Mouse (Mus musculus): ENCODE measurements around the gene Tmem121b. TPM values are rescaled to one million over a fixed set of nuclear protein-coding genes. Genes with fewer than 3 reads are reported as not detected.

The Tmem121b gene
- polyA plus RNA-seq, 1 experiment: not detected

GRCm38 (mm10) chr6:120532594-120532993 is 39.0 kb upstream of the Tmem121b start:
- Histone ChIP-seq H3K4me3 (ENCODE audit: low read depth, low read length) (no peak overlapping the region), H3K4me1 (ENCODE audit: control insufficient read depth, insufficient read depth, low read length) (peaks cover 2% of the 10 kb centered on the region)
- TF ChIP-seq CTCF (IDR thresholded peaks at IDR 0.05; ENCODE audit: low read depth, low read length) (no peak), EP300 (IDR thresholded peaks at IDR 0.05; ENCODE audit: insufficient read depth, low read depth, low read length) (no peak), POLR2A (IDR thresholded peaks at IDR 0.05; ENCODE audit: insufficient read depth, low read length) (no peak)

GRCm38 (mm10) chr6:120531020-120531965 is 37.7 kb upstream of the Tmem121b start, which contains the start of gene Hdhd5:
Gene Hdhd5, minus strand, starts transcription at chr6:120531319.
- Histone ChIP-seq H3K4me1 (ENCODE audit: control insufficient read depth, insufficient read depth, low read length) (peaks cover 2% of the 10 kb centered on the region), H3K36me3 (ENCODE audit: control insufficient read depth, insufficient read depth, low read length, poor library complexity, severe bottlenecking) (no peaks in the 10 kb centered on the region), H3K27me3 (ENCODE audit: control insufficient read depth, insufficient read depth, low read length, poor library complexity, severe bottlenecking) (no peaks in the 10 kb centered on the region), H3K4me3 (ENCODE audit: low read depth, low read length) (peak within 1 kb of the TSS; percentile 88), H3K27ac (ENCODE audit: insufficient read depth, low read length) (no peak within 1 kb of the TSS), H3K9me3 (replicated peaks; ENCODE audit: control insufficient read depth, insufficient read depth, low read length, poor library complexity, severe bottlenecking) (no peaks in the 10 kb centered on the region), H3K9ac (ENCODE audit: low read depth, poor library complexity, severe bottlenecking) (peak within 1 kb of the TSS; percentile 86)
- TF ChIP-seq CTCF (IDR thresholded peaks at IDR 0.05; ENCODE audit: low read depth, low read length) (no peak), POLR2A (IDR thresholded peaks at IDR 0.05; ENCODE audit: insufficient read depth, low read length) (no peak), EP300 (IDR thresholded peaks at IDR 0.05; ENCODE audit: insufficient read depth, low read depth, low read length) (no peak)

More at GRCm38 (mm10) chr6:120532594-120532993, 39.0 kb upstream of the Tmem121b start:
- Histone ChIP-seq H3K9me3 (replicated peaks; ENCODE audit: control insufficient read depth, insufficient read depth, low read length, poor library complexity, severe bottlenecking) (no peaks in the 10 kb centered on the region), H3K9ac (ENCODE audit: low read depth, poor library complexity, severe bottlenecking) (no peak overlapping the region), H3K36me3 (ENCODE audit: control insufficient read depth, insufficient read depth, low read length, poor library complexity, severe bottlenecking) (no peaks in the 10 kb centered on the region), H3K27me3 (ENCODE audit: control insufficient read depth, insufficient read depth, low read length, poor library complexity, severe bottlenecking) (no peaks in the 10 kb centered on the region), H3K27ac (ENCODE audit: insufficient read depth, low read length) (no peak overlapping the region)

GRCm38 (mm10) chr6:120529123-120529522 is 35.5 kb upstream of the Tmem121b start:
- TF ChIP-seq EP300 (IDR thresholded peaks at IDR 0.05; ENCODE audit: insufficient read depth, low read depth, low read length) (no peak), CTCF (IDR thresholded peaks at IDR 0.05; ENCODE audit: low read depth, low read length) (no peak), POLR2A (IDR thresholded peaks at IDR 0.05; ENCODE audit: insufficient read depth, low read length) (no peak)
- no peaks in the 10 kb centered on the region for H3K9me3 ChIP-seq (replicated peaks; ENCODE audit: control insufficient read depth, insufficient read depth, low read length, poor library complexity, severe bottlenecking)
- H3K4me3 ChIP-seq (ENCODE audit: low read depth, low read length): no peak overlapping the region
- peaks cover 2% of the 10 kb centered on the region for H3K4me1 ChIP-seq (ENCODE audit: control insufficient read depth, insufficient read depth, low read length)
- no peaks in the 10 kb centered on the region for H3K27me3 ChIP-seq (ENCODE audit: control insufficient read depth, insufficient read depth, low read length, poor library complexity, severe bottlenecking)
- no peak overlapping the region for H3K9ac ChIP-seq (ENCODE audit: low read depth, poor library complexity, severe bottlenecking)
- H3K27ac ChIP-seq (ENCODE audit: insufficient read depth, low read length): no peak overlapping the region
- no peaks in the 10 kb centered on the region for H3K36me3 ChIP-seq (ENCODE audit: control insufficient read depth, insufficient read depth, low read length, poor library complexity, severe bottlenecking)

DNA sequence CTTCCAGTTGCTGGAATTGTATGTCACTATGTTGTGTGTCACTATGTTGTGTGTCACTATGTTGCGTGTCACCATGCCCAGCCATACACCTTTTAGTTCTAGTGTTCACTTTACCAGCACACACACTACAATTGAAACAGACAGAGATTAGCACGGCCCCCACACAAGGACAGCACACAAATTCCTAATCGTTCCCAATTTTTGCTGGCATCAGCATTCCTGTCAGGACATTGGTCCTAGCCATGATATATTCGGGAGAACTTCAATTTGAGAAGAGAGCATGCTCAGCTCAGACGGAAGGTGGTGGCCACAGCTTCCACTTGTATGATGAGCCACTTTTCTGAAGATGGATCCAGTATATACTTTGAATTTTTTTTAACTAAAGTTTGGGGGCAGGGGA is 31.2 kb upstream of the Tmem121b start:
- H3K27me3 ChIP-seq (ENCODE audit: control insufficient read depth, insufficient read depth, low read length, poor library complexity, severe bottlenecking): no peaks in the 10 kb centered on the region

DNA sequence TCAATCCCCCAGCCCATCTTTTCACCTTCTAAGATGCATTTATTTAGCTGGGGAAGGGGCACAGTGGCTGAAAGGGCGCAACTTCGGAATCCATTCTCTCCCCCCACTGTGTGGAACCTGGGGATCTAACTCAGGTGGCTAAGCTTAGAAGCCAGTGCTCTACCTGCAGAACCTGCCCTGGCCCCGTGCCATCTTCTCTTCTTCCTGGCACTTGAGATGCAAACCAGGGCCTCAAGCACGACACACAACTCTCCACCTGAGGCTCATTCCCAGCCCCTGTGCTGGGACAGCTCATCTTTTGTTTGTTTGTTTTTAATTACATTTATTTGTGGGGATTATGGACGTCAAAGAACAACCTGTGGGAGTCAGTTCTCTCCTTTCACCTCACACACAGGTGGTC is 26.0 kb upstream of the Tmem121b start:
- no peaks in the 10 kb centered on the region for H3K4me1 ChIP-seq (ENCODE audit: control insufficient read depth, insufficient read depth, low read length)
- H3K27ac ChIP-seq (ENCODE audit: insufficient read depth, low read length): no peak overlapping the region
- peaks cover 13% of the 10 kb centered on the region; the same call in 1 of the 2 replicates for H3K36me3 ChIP-seq (ENCODE audit: control insufficient read depth, insufficient read depth, low read length, poor library complexity, severe bottlenecking)
- no peak overlapping the region for H3K4me3 ChIP-seq (ENCODE audit: low read depth, low read length)
- no peaks in the 10 kb centered on the region for H3K27me3 ChIP-seq (ENCODE audit: control insufficient read depth, insufficient read depth, low read length, poor library complexity, severe bottlenecking)
- H3K9me3 ChIP-seq (replicated peaks; ENCODE audit: control insufficient read depth, insufficient read depth, low read length, poor library complexity, severe bottlenecking): no peaks in the 10 kb centered on the region
- no peak overlapping the region for H3K9ac ChIP-seq (ENCODE audit: low read depth, poor library complexity, severe bottlenecking)
- no peak for TF ChIP-seq POLR2A (IDR thresholded peaks at IDR 0.05; ENCODE audit: insufficient read depth, low read length)
- TF ChIP-seq EP300 (IDR thresholded peaks at IDR 0.05; ENCODE audit: insufficient read depth, low read depth, low read length): no peak
- no peak for TF ChIP-seq CTCF (IDR thresholded peaks at IDR 0.05; ENCODE audit: low read depth, low read length)

More for the DNA sequence above, 31.2 kb upstream of the Tmem121b start:
- H3K27ac ChIP-seq (ENCODE audit: insufficient read depth, low read length): no peak overlapping the region
- H3K4me1 ChIP-seq (ENCODE audit: control insufficient read depth, insufficient read depth, low read length): no peaks in the 10 kb centered on the region
- no peaks in the 10 kb centered on the region for H3K9me3 ChIP-seq (replicated peaks; ENCODE audit: control insufficient read depth, insufficient read depth, low read length, poor library complexity, severe bottlenecking)
- no peak overlapping the region for H3K4me3 ChIP-seq (ENCODE audit: low read depth, low read length)
- 0 out of 2 replicates have a peak, but pooled peaks cover 8% of the 10 kb centered on the region for H3K36me3 ChIP-seq (ENCODE audit: control insufficient read depth, insufficient read depth, low read length, poor library complexity, severe bottlenecking)
- TF ChIP-seq EP300 (IDR thresholded peaks at IDR 0.05; ENCODE audit: insufficient read depth, low read depth, low read length): no peak
- no peak for TF ChIP-seq POLR2A (IDR thresholded peaks at IDR 0.05; ENCODE audit: insufficient read depth, low read length)
- TF ChIP-seq CTCF (IDR thresholded peaks at IDR 0.05; ENCODE audit: low read depth, low read length): no peak
- no peak overlapping the region for H3K9ac ChIP-seq (ENCODE audit: low read depth, poor library complexity, severe bottlenecking)

- TF ChIP-seq POLR2A (IDR thresholded peaks at IDR 0.05; ENCODE audit: insufficient read depth, low read length) (no peak), EP300 (IDR thresholded peaks at IDR 0.05; ENCODE audit: insufficient read depth, low read depth, low read length) (no peak), CTCF (IDR thresholded peaks at IDR 0.05; ENCODE audit: low read depth, low read length) (no peak)
- Histone ChIP-seq H3K9me3 (replicated peaks; ENCODE audit: control insufficient read depth, insufficient read depth, low read length, poor library complexity, severe bottlenecking) (no peaks in the 10 kb centered on the region), H3K4me3 (ENCODE audit: low read depth, low read length) (no peak overlapping the region), H3K4me1 (ENCODE audit: control insufficient read depth, insufficient read depth, low read length) (no peaks in the 10 kb centered on the region), H3K27me3 (ENCODE audit: control insufficient read depth, insufficient read depth, low read length, poor library complexity, severe bottlenecking) (no peaks in the 10 kb centered on the region), H3K36me3 (ENCODE audit: control insufficient read depth, insufficient read depth, low read length, poor library complexity, severe bottlenecking) (peaks cover 13% of the 10 kb centered on the region; the same call in 1 of the 2 replicates), H3K27ac (ENCODE audit: insufficient read depth, low read length) (no peak overlapping the region), H3K9ac (ENCODE audit: low read depth, poor library complexity, severe bottlenecking) (no peak overlapping the region)
Observed at GRCm38 (mm10) chr6:120517311-120517710, 23.7 kb upstream of the Tmem121b start.

Measured in ES-Bruce4 (cell line).